10 mouse cellular contexts compared by ENCODE assay signal in genomic region chr12:75358714-75359113, GRCm38 (mm10). TPM values are rescaled to one million over a fixed set of nuclear protein-coding genes. Genes with fewer than 3 reads are reported as not detected.
A peak's percentile ranks its signal among the peaks of the same experiment; 100 is the strongest.
DNase-seq lines count a peak whose midpoint lies in the region; ATAC-seq and TF ChIP-seq lines count a peak whose summit lies in the region.
"Had no signal": no experiment of that assay in that cellular context is flagged by ENCODE, and none has a peak within 500 bp of the region (broad histone marks: within the 10 kb centered on the region; RNA-seq: fewer than 3 reads in every experiment).

No protein-coding gene starts in this region.

- intact Hi-C loops in gastrocnemius, adult 2 months (cut with DNase I), result no loop called here

- H3K27me3 ChIP-seq in heart, embryonic 11.5 days (ENCODE audit: control insufficient read depth, insufficient read depth, low read length), result no peaks in the 10 kb centered on the region
- H3K27me3 ChIP-seq in hindbrain, embryonic 10.5 days (ENCODE audit: insufficient read depth, poor library complexity, severe bottlenecking), result no peaks in the 10 kb centered on the region

- H3K4me3 ChIP-seq in heart, embryonic 11.5 days (ENCODE audit: low read depth, low read length), result no peak overlapping the region
- H3K4me3 ChIP-seq in gastrocnemius, adult 2 months, result no peak overlapping the region
- no peak overlapping the region for H3K4me3 ChIP-seq in hindbrain, embryonic 10.5 days

- no peak overlapping the region for H3K27ac ChIP-seq in heart, embryonic 11.5 days (ENCODE audit: low read depth, low read length)
- H3K27ac ChIP-seq in gastrocnemius, adult 2 months, result peak overlapping the region; percentile 71
- no peak overlapping the region for H3K27ac ChIP-seq in hindbrain, embryonic 10.5 days

- no peak overlapping the region for H3K9ac ChIP-seq in heart, embryonic 11.5 days (ENCODE audit: low read depth, low read length)

- ATAC-seq in heart, embryonic 11.5 days (replicated peaks; ENCODE audit: insufficient number of reproducible peaks, low FRiP score, low TSS enrichment), result no peak

- no peak overlapping the region for H3K4me2 ChIP-seq in heart, embryonic 11.5 days
- H3K4me2 ChIP-seq: midbrain, embryonic 11.5 days had no signal

- no peaks in the 10 kb centered on the region for H3K9me3 ChIP-seq in heart, embryonic 11.5 days (replicated peaks; ENCODE audit: control insufficient read depth, low read length)
- no peaks in the 10 kb centered on the region for H3K9me3 ChIP-seq in hindbrain, embryonic 10.5 days

- H3K4me1 ChIP-seq in heart, embryonic 11.5 days (ENCODE audit: control insufficient read depth, insufficient read depth, low read length), result no peaks in the 10 kb centered on the region
- 0 out of 2 replicates have a peak, but pooled peaks cover 5% of the 10 kb centered on the region for H3K4me1 ChIP-seq in hindbrain, embryonic 10.5 days (replicated peaks)

- no peak for TF ChIP-seq CTCF in gastrocnemius, adult 2 months (IDR thresholded peaks at IDR 0.05)

- 82% methylated on average over 4 of the region's 4 CpGs for WGBS in heart, embryonic 11.5 days (ENCODE audit: insufficient replicate concordance)
- WGBS in hindbrain, embryonic 10.5 days, result 93% methylated on average over 4 of the region's 4 CpGs

- H3K36me3 ChIP-seq in heart, embryonic 11.5 days (ENCODE audit: control insufficient read depth, insufficient read depth, low read length), result no peaks in the 10 kb centered on the region
- no peaks in the 10 kb centered on the region for H3K36me3 ChIP-seq in hindbrain, embryonic 10.5 days

- peak; percentile 96 for DNase-seq in heart, adult 11 months
- DNase-seq in 3T3-L1 (ENCODE audit: low read depth, low spot score), result peak; percentile 89
- peak; percentile 74 for DNase-seq in gastrocnemius, adult 2 months
- DNase-seq in layer of hippocampus, adult 9-11 months, result peak; percentile 58
- DNase-seq in thymus, postnatal 25 days, result no peak
- no peak for DNase-seq in hindbrain, embryonic 10.5 days (ENCODE audit: low spot score)
- no peak for DNase-seq in thymus, postnatal 14 days

RNA-seq across cellular contexts. Expression of gene Rhoj, which starts 50.6 kb away (rescaled TPM):
- 33.3 and 39.1 TPM in 2 replicates for polyA plus RNA-seq in heart, embryonic 11.5 days (2014; fragmentation: Nextera tagmentation; extraction: Ambion mirVana)
- 10 to 100 TPM; 13.7 to 19.7 TPM for total RNA-seq in gastrocnemius, adult 2 months (2021)
- polyA plus RNA-seq in hindbrain, embryonic 10.5 days (2016; fragmentation: Nextera tagmentation; extraction: Ambion mirVana), result 28.0 and 28.5 TPM in 2 replicates

RNA-seq across cellular contexts. Expression of gene Gphb5, which starts 57.9 kb away (rescaled TPM):
- not detected in 2 replicates for polyA plus RNA-seq in heart, embryonic 11.5 days (2014; fragmentation: Nextera tagmentation; extraction: Ambion mirVana)
- total RNA-seq in gastrocnemius, adult 2 months (2021), result not detected
- not detected in 2 replicates for polyA plus RNA-seq in hindbrain, embryonic 10.5 days (2016; fragmentation: Nextera tagmentation; extraction: Ambion mirVana)
- total RNA-seq: layer of hippocampus, postnatal 25 days had no signal
- polyA plus RNA-seq: midbrain, embryonic 11.5 days had no signal

Comparison
In these comparisons a context has a peak if more than half of its experiments do, and no peak if none do; other contexts are left out.
1. DNase-seq: peak in heart, adult 11 months (single experiment), 3T3-L1 (single experiment), gastrocnemius, adult 2 months (single experiment) and layer of hippocampus, adult 9-11 months (single experiment); none in thymus, postnatal 25 days (single experiment), hindbrain, embryonic 10.5 days (single experiment) and thymus, postnatal 14 days (single experiment).